Mouse (Mus musculus): ENCODE data around the gene Clock. TPM values are rescaled to one million over a fixed set of nuclear protein-coding genes. Genes with fewer than 3 reads are reported as not detected.

The Clock gene
- 12.3 and 14.2 TPM in 2 replicates for polyA plus RNA-seq (2015; fragmentation: Nextera tagmentation; extraction: Ambion mirVana)

GRCm38 (mm10) chr5:76304452-76305341 lies at the start of gene Clock:
Gene Clock, minus strand, starts transcription at chr5:76304792.
- peaks cover 27% of the 10 kb centered on the region for H3K4me1 ChIP-seq
- ATAC-seq: peak; percentile 93
- no peaks in the 10 kb centered on the region for H3K27me3 ChIP-seq
- H3K27ac ChIP-seq: peak within 1 kb of the TSS; percentile 98
- peak within 1 kb of the TSS; percentile 95 for H3K9ac ChIP-seq
- peak within 1 kb of the TSS; percentile 95 for H3K4me3 ChIP-seq
- H3K36me3 ChIP-seq (ENCODE audit: poor library complexity, severe bottlenecking): no peaks in the 10 kb centered on the region
- H3K9me3 ChIP-seq (replicated peaks): no peaks in the 10 kb centered on the region
- WGBS: under 1% methylated on average over 88 of the region's 104 CpGs
- H3K4me2 ChIP-seq: peak within 1 kb of the TSS; percentile 76

- peak; percentile 92 for ATAC-seq
- 0 out of 2 replicates have a peak, but pooled peaks cover 3% of the 10 kb centered on the region for H3K27me3 ChIP-seq
- H3K27ac ChIP-seq: 0 out of 2 replicates have a peak overlapping the region, but pooled peaks have one; percentile 10
- H3K4me2 ChIP-seq: no peak overlapping the region
- WGBS: 11% methylated on average over 7 of the region's 7 CpGs
- no peaks in the 10 kb centered on the region for H3K9me3 ChIP-seq (replicated peaks)
- no peak overlapping the region for H3K9ac ChIP-seq
- H3K4me1 ChIP-seq: peaks cover 12% of the 10 kb centered on the region; the same call in 1 of the 2 replicates
- H3K36me3 ChIP-seq (ENCODE audit: poor library complexity, severe bottlenecking): no peaks in the 10 kb centered on the region
- no peak overlapping the region for H3K4me3 ChIP-seq
Observed at GRCm38 (mm10) chr5:76351953-76352611, 47.5 kb upstream of the Clock start.

GRCm38 (mm10) chr5:76351537-76351936 lies 46.9 kb upstream of the Clock start:
- H3K4me2 ChIP-seq: no peak overlapping the region
- no peaks in the 10 kb centered on the region for H3K9me3 ChIP-seq (replicated peaks)
- 0 out of 2 replicates have a peak, but pooled peaks cover 3% of the 10 kb centered on the region for H3K27me3 ChIP-seq
- H3K4me1 ChIP-seq: peaks cover 17% of the 10 kb centered on the region; the same call in 1 of the 2 replicates
- no peak overlapping the region for H3K4me3 ChIP-seq
- no peaks in the 10 kb centered on the region for H3K36me3 ChIP-seq (ENCODE audit: poor library complexity, severe bottlenecking)
- ATAC-seq: no peak
- 73% methylated on average over 5 of the region's 5 CpGs for WGBS
- H3K9ac ChIP-seq: no peak overlapping the region
- H3K27ac ChIP-seq: no peak overlapping the region

GRCm38 (mm10) chr5:76346137-76346536 lies 41.5 kb upstream of the Clock start:
- ATAC-seq: peak; percentile 94
- no peaks in the 10 kb centered on the region for H3K27me3 ChIP-seq
- no peak overlapping the region; the same call in 1 of the 2 replicates for H3K27ac ChIP-seq
- no peak overlapping the region for H3K9ac ChIP-seq
- no peaks in the 10 kb centered on the region for H3K9me3 ChIP-seq (replicated peaks)
- H3K36me3 ChIP-seq (ENCODE audit: poor library complexity, severe bottlenecking): no peaks in the 10 kb centered on the region
- no peak overlapping the region for H3K4me2 ChIP-seq
- H3K4me3 ChIP-seq: no peak overlapping the region
- WGBS: 25% methylated on average over 2 of the region's 2 CpGs
- H3K4me1 ChIP-seq: peaks cover 17% of the 10 kb centered on the region

- Histone ChIP-seq H3K27ac (no peak overlapping the region), H3K4me3 (no peak overlapping the region), H3K9me3 (replicated peaks) (no peaks in the 10 kb centered on the region), H3K4me1 (peaks cover 4% of the 10 kb centered on the region; the same call in 1 of the 2 replicates), H3K27me3 (no peaks in the 10 kb centered on the region), H3K4me2 (no peak overlapping the region), H3K36me3 (ENCODE audit: poor library complexity, severe bottlenecking) (no peaks in the 10 kb centered on the region), H3K9ac (no peak overlapping the region)
- WGBS: 87% methylated on average over 2 of the region's 2 CpGs
- ATAC-seq: no peak
Observed at GRCm38 (mm10) chr5:76340931-76341330, 36.3 kb upstream of the Clock start.

GRCm38 (mm10) chr5:76337100-76337499 lies 32.5 kb upstream of the Clock start:
- H3K27me3 ChIP-seq: no peaks in the 10 kb centered on the region
- no peaks in the 10 kb centered on the region for H3K36me3 ChIP-seq (ENCODE audit: poor library complexity, severe bottlenecking)
- no peak for ATAC-seq
- H3K4me3 ChIP-seq: no peak overlapping the region
- no peak overlapping the region for H3K4me2 ChIP-seq
- H3K9me3 ChIP-seq (replicated peaks): no peaks in the 10 kb centered on the region
- WGBS: 88% methylated on average over 8 of the region's 8 CpGs
- no peak overlapping the region for H3K27ac ChIP-seq
- H3K9ac ChIP-seq: no peak overlapping the region
- H3K4me1 ChIP-seq: no peaks in the 10 kb centered on the region

GRCm38 (mm10) chr5:76333833-76334232 lies 29.2 kb upstream of the Clock start:
- WGBS: 45% methylated on average over 4 of the region's 4 CpGs
- H3K36me3 ChIP-seq (ENCODE audit: poor library complexity, severe bottlenecking): no peaks in the 10 kb centered on the region

GRCm38 (mm10) chr5:76330953-76331352 lies 26.4 kb upstream of the Clock start, which contains the start of gene Pdcl2:
Gene Pdcl2, minus strand, starts transcription at chr5:76331156.
- no peak within 1 kb of the TSS for H3K9ac ChIP-seq
- no peak within 1 kb of the TSS for H3K4me3 ChIP-seq
- no peaks in the 10 kb centered on the region for H3K27me3 ChIP-seq
- no peak within 1 kb of the TSS for H3K4me2 ChIP-seq
- no peaks in the 10 kb centered on the region for H3K4me1 ChIP-seq
- 88% methylated on average over 7 of the region's 7 CpGs for WGBS
- no peak within 1 kb of the TSS for H3K27ac ChIP-seq
- ATAC-seq: no peak
- no peaks in the 10 kb centered on the region for H3K36me3 ChIP-seq (ENCODE audit: poor library complexity, severe bottlenecking)
- no peaks in the 10 kb centered on the region for H3K9me3 ChIP-seq (replicated peaks)

More at GRCm38 (mm10) chr5:76333833-76334232, 29.2 kb upstream of the Clock start:
- H3K4me2 ChIP-seq: no peak overlapping the region
- H3K9me3 ChIP-seq (replicated peaks): no peaks in the 10 kb centered on the region
- no peak overlapping the region for H3K4me3 ChIP-seq
- no peaks in the 10 kb centered on the region for H3K4me1 ChIP-seq
- no peak overlapping the region for H3K27ac ChIP-seq
- no peak for ATAC-seq
- no peaks in the 10 kb centered on the region for H3K27me3 ChIP-seq
- H3K9ac ChIP-seq: no peak overlapping the region

- H3K4me1 ChIP-seq: no peaks in the 10 kb centered on the region
- no peaks in the 10 kb centered on the region for H3K36me3 ChIP-seq (ENCODE audit: poor library complexity, severe bottlenecking)
- no peak for ATAC-seq
- 47% methylated on average over 2 of the region's 2 CpGs for WGBS
- no peaks in the 10 kb centered on the region for H3K27me3 ChIP-seq
- H3K27ac ChIP-seq: no peak overlapping the region
- no peaks in the 10 kb centered on the region for H3K9me3 ChIP-seq (replicated peaks)
- H3K9ac ChIP-seq: no peak overlapping the region
- H3K4me3 ChIP-seq: no peak overlapping the region
- no peak overlapping the region for H3K4me2 ChIP-seq
Observed at GRCm38 (mm10) chr5:76327296-76327695, 22.7 kb upstream of the Clock start.

- no peak for ATAC-seq
- H3K36me3 ChIP-seq (ENCODE audit: poor library complexity, severe bottlenecking): no peaks in the 10 kb centered on the region
- WGBS: 91% methylated on average over 4 of the region's 4 CpGs
Observed at GRCm38 (mm10) chr5:76325113-76325512, 20.5 kb upstream of the Clock start.

GRCm38 (mm10) chr5:76321249-76322196 lies 16.9 kb upstream of the Clock start:
- Histone ChIP-seq H3K9ac (no peak overlapping the region), H3K27me3 (no peaks in the 10 kb centered on the region), H3K4me2 (no peak overlapping the region), H3K9me3 (replicated peaks) (no peaks in the 10 kb centered on the region), H3K4me3 (no peak overlapping the region), H3K36me3 (ENCODE audit: poor library complexity, severe bottlenecking) (no peaks in the 10 kb centered on the region), H3K4me1 (peaks cover 5% of the 10 kb centered on the region; the same call in 1 of the 2 replicates), H3K27ac (no peak overlapping the region)
- no peak for ATAC-seq
- WGBS: 18% methylated on average over 11 of the region's 11 CpGs

More at GRCm38 (mm10) chr5:76325113-76325512, 20.5 kb upstream of the Clock start:
- Histone ChIP-seq H3K4me3 (no peak overlapping the region), H3K4me2 (no peak overlapping the region), H3K27me3 (no peaks in the 10 kb centered on the region), H3K9me3 (replicated peaks) (no peaks in the 10 kb centered on the region), H3K27ac (no peak overlapping the region), H3K9ac (no peak overlapping the region), H3K4me1 (peaks cover 5% of the 10 kb centered on the region; the same call in 1 of the 2 replicates)
